Mouse (Mus musculus): ENCODE results near the gene Pm20d2. TPM values are rescaled to one million over a fixed set of nuclear protein-coding genes. Genes with fewer than 3 reads are reported as not detected.

Gene Pm20d2
- polyA plus RNA-seq, 1 experiment from 2014 or later = 0.54 TPM

DNA sequence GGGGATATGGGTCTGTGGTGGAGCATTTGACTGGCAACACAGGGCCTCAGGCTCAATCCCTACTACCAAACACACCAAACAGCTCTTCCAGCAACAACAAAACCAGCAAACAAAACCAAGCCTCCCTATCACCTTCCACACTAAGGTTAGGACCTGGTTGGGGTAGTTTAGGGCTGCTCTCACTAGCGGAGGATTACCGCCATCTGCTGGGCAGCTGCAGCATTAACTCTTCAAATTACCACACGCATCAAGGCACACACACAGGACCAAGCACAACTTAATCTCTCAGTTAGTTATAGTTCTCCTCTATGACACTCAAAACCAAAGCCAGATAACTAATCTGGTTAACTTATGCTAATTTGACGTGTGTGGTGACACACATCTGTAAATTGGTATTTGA lies 15.1 kb upstream of the Pm20d2 start:
- peak; percentile 78 for DNase-seq (ENCODE audit: low spot score)
- no peaks in the 10 kb centered on the region for H3K27me3 ChIP-seq (ENCODE audit: control insufficient read depth, insufficient read depth, low read length)
- no peaks in the 10 kb centered on the region for H3K36me3 ChIP-seq (ENCODE audit: control insufficient read depth, insufficient read depth, low read length)
- no peak overlapping the region for H3K4me3 ChIP-seq (ENCODE audit: low read depth, low read length)
- H3K9ac ChIP-seq (ENCODE audit: low read depth, low read length) = no peak overlapping the region
- H3K4me2 ChIP-seq (replicated peaks; ENCODE audit: low read depth, low read length) = no peak overlapping the region
- ATAC-seq (ENCODE audit: low FRiP score) = 0 out of 2 replicates have a peak, but pooled peaks have one; percentile 39
- WGBS = 1% methylated on average over 4 of the region's 4 CpGs
- H3K4me1 ChIP-seq (replicated peaks; ENCODE audit: control insufficient read depth, insufficient read depth, low read length) = no peaks in the 10 kb centered on the region
- no peaks in the 10 kb centered on the region; the same call in 1 of the 2 replicates for H3K9me3 ChIP-seq (ENCODE audit: control insufficient read depth, low read length)
- no peak overlapping the region for H3K27ac ChIP-seq (ENCODE audit: low read depth, low read length)

DNA sequence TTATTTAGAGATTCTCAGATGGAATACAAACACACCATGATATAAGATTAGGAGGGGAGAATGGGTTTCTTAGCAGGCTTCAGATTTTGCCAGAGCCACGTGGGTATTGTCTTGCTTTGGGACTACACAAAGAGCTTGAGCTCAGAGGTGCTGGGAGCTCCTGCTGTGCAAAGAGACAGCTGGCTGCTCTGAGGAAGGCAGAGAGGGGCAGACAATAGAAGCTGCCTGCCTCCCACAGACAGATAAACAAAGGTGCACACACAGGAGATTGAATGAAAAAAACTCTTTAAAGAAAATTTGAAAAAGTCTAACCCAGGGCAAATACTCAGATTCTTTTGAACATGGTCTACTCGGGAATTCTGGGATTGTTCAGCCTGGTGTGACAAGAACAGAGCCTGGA lies 8.6 kb upstream of the Pm20d2 start:
- Histone ChIP-seq H3K36me3 (ENCODE audit: control insufficient read depth, insufficient read depth, low read length) (no peaks in the 10 kb centered on the region), H3K27ac (ENCODE audit: low read depth, low read length) (no peak overlapping the region), H3K4me1 (replicated peaks; ENCODE audit: control insufficient read depth, insufficient read depth, low read length) (no peaks in the 10 kb centered on the region), H3K4me2 (replicated peaks; ENCODE audit: low read depth, low read length) (no peak overlapping the region), H3K4me3 (ENCODE audit: low read depth, low read length) (no peak overlapping the region), H3K9me3 (ENCODE audit: control insufficient read depth, low read length) (no peaks in the 10 kb centered on the region; the same call in 1 of the 2 replicates), H3K9ac (ENCODE audit: low read depth, low read length) (no peak overlapping the region), H3K27me3 (ENCODE audit: control insufficient read depth, insufficient read depth, low read length) (no peaks in the 10 kb centered on the region)
- DNase-seq (ENCODE audit: low spot score) = no peak
- ATAC-seq (ENCODE audit: low FRiP score) = no peak
- 7% methylated on average over 2 of the region's 2 CpGs for WGBS

- Histone ChIP-seq H3K4me3 (ENCODE audit: low read depth, low read length) (peak overlapping the region; percentile 66), H3K36me3 (ENCODE audit: control insufficient read depth, insufficient read depth, low read length) (no peaks in the 10 kb centered on the region), H3K9ac (ENCODE audit: low read depth, low read length) (peak overlapping the region; percentile 65), H3K27ac (ENCODE audit: low read depth, low read length) (peak overlapping the region; percentile 31; the same call in 1 of the 2 replicates), H3K9me3 (ENCODE audit: control insufficient read depth, low read length) (no peaks in the 10 kb centered on the region), H3K4me2 (replicated peaks; ENCODE audit: low read depth, low read length) (peak overlapping the region; percentile 90), H3K27me3 (ENCODE audit: control insufficient read depth, insufficient read depth, low read length) (peaks cover 3% of the 10 kb centered on the region; the same call in 1 of the 2 replicates), H3K4me1 (replicated peaks; ENCODE audit: control insufficient read depth, insufficient read depth, low read length) (no peaks in the 10 kb centered on the region)
- ATAC-seq (ENCODE audit: low FRiP score) = peak; percentile 91
- DNase-seq (ENCODE audit: low spot score) = peak; percentile 84
- WGBS = under 1% methylated on average over 93 of the region's 123 CpGs
Measured at GRCm38 (mm10) chr4:33188781-33189734, 479 bp downstream of the Pm20d2 start.

DNA sequence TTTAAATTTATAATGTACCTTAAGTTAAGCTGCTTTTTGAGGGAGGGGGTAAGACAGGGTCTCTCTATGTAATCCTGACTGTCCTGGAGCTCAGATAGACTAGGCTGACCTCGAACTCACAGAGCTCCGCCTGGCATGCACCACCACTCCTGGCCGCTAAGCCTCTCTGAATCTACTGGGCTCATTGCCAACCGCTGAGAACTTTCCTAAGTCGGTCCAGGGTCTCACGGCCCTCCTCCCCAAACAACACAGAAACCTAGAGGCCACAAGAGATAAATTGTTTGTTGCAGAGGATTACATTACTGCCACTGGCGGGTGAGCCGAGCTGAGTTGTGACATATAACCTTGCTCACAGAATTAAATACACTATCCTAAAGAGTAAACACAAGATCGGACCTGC lies 1.4 kb downstream of the Pm20d2 start:
- ATAC-seq (ENCODE audit: low FRiP score) (peak; percentile 10; the same call in 1 of the 2 replicates), DNase-seq (ENCODE audit: low spot score) (peak; percentile 68)
- 25% methylated on average over 9 of the region's 9 CpGs for WGBS
- no peak overlapping the region for H3K9ac ChIP-seq (ENCODE audit: low read depth, low read length)
- H3K36me3 ChIP-seq (ENCODE audit: control insufficient read depth, insufficient read depth, low read length) = no peaks in the 10 kb centered on the region
- no peaks in the 10 kb centered on the region for H3K4me1 ChIP-seq (replicated peaks; ENCODE audit: control insufficient read depth, insufficient read depth, low read length)
- H3K27me3 ChIP-seq (ENCODE audit: control insufficient read depth, insufficient read depth, low read length) = peaks cover 3% of the 10 kb centered on the region; the same call in 1 of the 2 replicates
- H3K9me3 ChIP-seq (ENCODE audit: control insufficient read depth, low read length) = no peaks in the 10 kb centered on the region
- no peak overlapping the region for H3K4me2 ChIP-seq (replicated peaks; ENCODE audit: low read depth, low read length)
- H3K27ac ChIP-seq (ENCODE audit: low read depth, low read length) = no peak overlapping the region
- no peak overlapping the region; the same call in 1 of the 2 replicates for H3K4me3 ChIP-seq (ENCODE audit: low read depth, low read length)

GRCm38 (mm10) chr4:33183477-33183876 lies 6.1 kb downstream of the Pm20d2 start:
- WGBS = 85% methylated on average over 5 of the region's 5 CpGs
- Histone ChIP-seq H3K27me3 (ENCODE audit: control insufficient read depth, insufficient read depth, low read length) (peaks cover 3% of the 10 kb centered on the region; the same call in 1 of the 2 replicates), H3K36me3 (ENCODE audit: control insufficient read depth, insufficient read depth, low read length) (no peaks in the 10 kb centered on the region), H3K4me3 (ENCODE audit: low read depth, low read length) (no peak overlapping the region), H3K9me3 (ENCODE audit: control insufficient read depth, low read length) (no peaks in the 10 kb centered on the region), H3K27ac (ENCODE audit: low read depth, low read length) (no peak overlapping the region), H3K9ac (ENCODE audit: low read depth, low read length) (no peak overlapping the region), H3K4me1 (replicated peaks; ENCODE audit: control insufficient read depth, insufficient read depth, low read length) (no peaks in the 10 kb centered on the region), H3K4me2 (replicated peaks; ENCODE audit: low read depth, low read length) (no peak overlapping the region)
- ATAC-seq (ENCODE audit: low FRiP score) (no peak), DNase-seq (ENCODE audit: low spot score) (no peak)

DNA sequence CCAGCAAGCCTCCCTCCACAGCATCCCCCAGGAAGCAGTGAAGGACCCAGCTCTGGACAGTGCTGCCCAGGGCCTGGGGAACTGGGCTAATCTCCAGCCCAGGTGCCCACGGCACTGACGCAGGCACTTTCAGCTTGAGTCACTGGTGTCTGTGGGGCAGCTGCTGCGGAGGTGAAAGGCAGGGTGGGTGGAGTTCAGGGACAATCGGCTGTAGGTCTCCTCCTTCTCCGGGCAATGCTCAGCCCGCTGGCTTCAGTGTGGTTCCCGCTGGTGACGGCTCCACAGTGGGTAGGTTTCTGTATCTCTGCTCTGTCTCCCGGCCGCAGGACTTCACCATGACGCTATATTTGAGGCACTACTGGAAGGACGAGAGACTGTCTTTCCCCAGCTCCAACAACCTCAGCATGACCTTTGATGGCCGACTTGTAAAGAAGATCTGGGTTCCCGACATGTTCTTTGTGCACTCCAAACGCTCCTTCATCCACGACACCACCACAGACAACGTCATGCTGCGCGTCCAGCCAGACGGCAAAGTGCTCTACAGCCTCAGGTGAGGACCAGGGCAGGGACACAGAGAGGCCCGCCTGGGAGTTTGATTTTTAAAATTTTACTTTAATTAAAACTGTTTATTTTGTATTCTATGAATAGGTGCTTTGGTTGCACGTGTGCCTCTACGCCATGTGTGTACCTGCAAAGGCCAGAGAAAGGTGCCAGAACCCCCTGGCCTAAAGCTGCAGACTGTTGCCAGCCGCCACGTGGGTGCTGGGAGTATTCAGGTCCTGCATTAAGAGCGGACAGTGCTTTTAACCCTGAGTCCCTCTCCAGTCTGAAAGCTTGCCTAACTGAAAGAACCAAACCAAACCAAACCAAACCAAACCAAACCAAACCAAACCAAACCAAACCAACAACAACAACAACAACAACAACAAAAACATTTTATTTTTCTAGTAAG lies 37.2 kb downstream of the Pm20d2 start:
- no peaks in the 10 kb centered on the region for H3K9me3 ChIP-seq (ENCODE audit: control insufficient read depth, low read length)
- ATAC-seq (ENCODE audit: low FRiP score) = no peak
- no peaks in the 10 kb centered on the region for H3K4me1 ChIP-seq (replicated peaks; ENCODE audit: control insufficient read depth, insufficient read depth, low read length)
- H3K4me2 ChIP-seq (replicated peaks; ENCODE audit: low read depth, low read length) = no peak overlapping the region
- no peaks in the 10 kb centered on the region for H3K36me3 ChIP-seq (ENCODE audit: control insufficient read depth, insufficient read depth, low read length)
- no peak overlapping the region for H3K4me3 ChIP-seq (ENCODE audit: low read depth, low read length)
- 86% methylated on average over 26 of the region's 26 CpGs for WGBS
- no peak overlapping the region for H3K27ac ChIP-seq (ENCODE audit: low read depth, low read length)
- H3K9ac ChIP-seq (ENCODE audit: low read depth, low read length) = no peak overlapping the region
- no peaks in the 10 kb centered on the region for H3K27me3 ChIP-seq (ENCODE audit: control insufficient read depth, insufficient read depth, low read length)
- DNase-seq (ENCODE audit: low spot score) = no peak

DNA sequence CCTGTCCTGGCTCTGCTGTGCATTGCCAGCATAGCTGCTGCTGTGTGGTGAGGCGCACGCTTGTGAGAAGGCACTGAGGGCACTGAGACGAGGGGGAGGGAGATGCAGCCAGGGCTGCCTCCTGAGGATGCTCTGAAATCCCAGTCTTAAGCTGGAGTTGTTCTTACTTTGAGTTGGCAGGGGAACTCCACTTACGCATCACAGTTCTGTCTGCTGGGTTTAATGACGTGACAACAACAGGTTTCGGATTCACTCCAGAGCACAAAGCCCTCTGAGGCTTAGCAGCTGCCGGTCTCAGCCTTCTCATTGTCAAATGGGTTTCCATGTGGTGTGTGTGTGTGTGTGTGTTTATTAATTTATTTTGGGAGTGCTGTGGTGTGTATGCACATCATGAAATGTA lies 40.4 kb downstream of the Pm20d2 start:
- no peak overlapping the region for H3K4me2 ChIP-seq (replicated peaks; ENCODE audit: low read depth, low read length)
- no peak overlapping the region for H3K9ac ChIP-seq (ENCODE audit: low read depth, low read length)
- no peak overlapping the region for H3K27ac ChIP-seq (ENCODE audit: low read depth, low read length)
- ATAC-seq (ENCODE audit: low FRiP score) (no peak), DNase-seq (ENCODE audit: low spot score) (no peak)
- H3K27me3 ChIP-seq (ENCODE audit: control insufficient read depth, insufficient read depth, low read length) = no peaks in the 10 kb centered on the region
- no peaks in the 10 kb centered on the region for H3K36me3 ChIP-seq (ENCODE audit: control insufficient read depth, insufficient read depth, low read length)
- H3K4me3 ChIP-seq (ENCODE audit: low read depth, low read length) = no peak overlapping the region
- H3K9me3 ChIP-seq (ENCODE audit: control insufficient read depth, low read length) = no peaks in the 10 kb centered on the region
- no peaks in the 10 kb centered on the region for H3K4me1 ChIP-seq (replicated peaks; ENCODE audit: control insufficient read depth, insufficient read depth, low read length)
- 68% methylated on average over 7 of the region's 7 CpGs for WGBS

- no peak for ATAC-seq (ENCODE audit: low FRiP score)
- no peak overlapping the region for H3K4me2 ChIP-seq (replicated peaks; ENCODE audit: low read depth, low read length)
- 7% methylated on average over 2 of the region's 2 CpGs for WGBS
Measured at GRCm38 (mm10) chr4:33147825-33148224, 41.7 kb downstream of the Pm20d2 start.

More at GRCm38 (mm10) chr4:33147825-33148224, 41.7 kb downstream of the Pm20d2 start:
- Histone ChIP-seq H3K27ac (ENCODE audit: low read depth, low read length) (no peak overlapping the region), H3K9ac (ENCODE audit: low read depth, low read length) (no peak overlapping the region), H3K9me3 (ENCODE audit: control insufficient read depth, low read length) (no peaks in the 10 kb centered on the region), H3K4me1 (replicated peaks; ENCODE audit: control insufficient read depth, insufficient read depth, low read length) (no peaks in the 10 kb centered on the region), H3K27me3 (ENCODE audit: control insufficient read depth, insufficient read depth, low read length) (no peaks in the 10 kb centered on the region), H3K36me3 (ENCODE audit: control insufficient read depth, insufficient read depth, low read length) (no peaks in the 10 kb centered on the region), H3K4me3 (ENCODE audit: low read depth, low read length) (no peak overlapping the region)
- peak; percentile 71 for DNase-seq (ENCODE audit: low spot score)

All from hindbrain, embryonic 11.5 days (tissue).